Mouse (Mus musculus) cortical plate, adult 2 months (tissue): ENCODE results near the gene Fbxo4.

Experiments
- CTCF ChIP-seq: fragments of 200-500 bp; IDR thresholded peaks from 2 replicates; pipeline ENCODE4 v1.5.1; 2011; ENCODE audit warnings: mild to moderate bottlenecking, control low read depth, low read length; ENCODE audit not compliant: insufficient read depth; ENCODE audit errors: extremely low read depth
- POLR2A ChIP-seq: fragments of 200-500 bp; IDR thresholded peaks from 2 replicates; pipeline ENCODE4 v1.6.1; 2011; ENCODE audit warnings: mild to moderate bottlenecking, low read length, control low read depth; ENCODE audit not compliant: insufficient read depth; ENCODE audit errors: extremely low read depth

DNA sequence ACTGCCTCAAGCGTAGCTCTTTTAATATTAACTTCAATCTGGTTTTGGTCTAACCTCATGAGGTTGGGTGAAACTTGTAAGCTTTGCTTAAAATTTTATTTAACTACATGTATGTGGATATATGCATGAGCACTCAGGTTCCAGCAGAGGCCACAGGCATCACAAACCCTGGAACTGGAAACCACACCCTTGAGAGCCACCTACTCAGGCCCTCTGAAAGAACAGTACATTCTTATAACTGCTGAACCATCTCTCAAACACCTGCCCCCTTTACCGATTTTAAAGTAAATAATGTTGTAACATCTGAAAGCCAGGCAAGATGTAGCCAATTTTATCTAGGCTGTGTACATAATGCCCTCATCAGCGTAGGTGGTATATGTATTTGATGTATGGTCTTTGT lies 498 bp upstream of the Fbxo4 start:
- TF ChIP-seq POLR2A (no peak), CTCF (no peak)
